Mouse (Mus musculus): ENCODE data around the gene Glis3. TPM values are rescaled to one million over a fixed set of nuclear protein-coding genes. Genes with fewer than 3 reads are reported as not detected.

Gene Glis3
- polyA plus RNA-seq, 1 experiment = 6.5 TPM

DNA sequence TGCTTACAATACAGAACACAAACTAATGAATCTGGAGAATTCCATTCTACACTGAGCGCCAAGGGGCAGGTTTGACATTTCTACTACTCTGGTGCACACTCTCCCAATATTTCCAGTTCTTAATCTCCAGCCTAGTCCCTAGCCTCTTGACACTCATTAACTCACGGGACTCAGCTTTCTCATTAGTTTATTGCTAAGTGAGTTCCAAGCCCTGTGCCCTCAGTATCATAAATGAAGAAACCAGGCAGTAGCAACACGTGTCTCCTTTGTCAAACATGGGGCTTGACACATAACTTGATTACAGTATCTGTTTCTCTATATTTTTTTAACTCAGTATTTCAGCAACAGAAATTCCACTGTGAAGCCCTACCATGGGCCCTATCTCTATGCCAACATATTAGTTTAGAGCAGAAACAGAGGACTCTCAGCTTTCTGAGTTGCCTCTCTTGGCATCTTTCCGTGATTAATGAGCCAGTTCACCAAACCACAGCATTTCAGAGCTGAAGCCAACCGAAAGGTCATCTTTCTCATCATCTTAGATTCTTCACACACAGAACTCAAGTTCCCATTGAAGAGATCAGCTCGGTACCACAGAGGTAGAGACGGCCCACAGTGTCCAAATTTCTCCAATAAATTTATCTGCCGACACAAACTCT lies 186.1 kb downstream of the Glis3 start:
- no peaks in the 10 kb centered on the region for H3K4me1 ChIP-seq (ENCODE audit: control insufficient read depth, insufficient read depth, low read length)
- TF ChIP-seq POLR2A (IDR thresholded peaks at IDR 0.05; ENCODE audit: borderline replicate concordance, extremely low read depth, low read depth, low read length) (no peak), CTCF (IDR thresholded peaks at IDR 0.05; ENCODE audit: insufficient read depth, low read length) (no peak)
- no peak overlapping the region for H3K4me3 ChIP-seq (replicated peaks; ENCODE audit: extremely low read depth, low read depth, low read length)
- no peak for DNase-seq
- 91% methylated on average over 8 of the region's 8 CpGs for WGBS

- Histone ChIP-seq H3K4me3 (replicated peaks; ENCODE audit: extremely low read depth, low read depth, low read length) (no peak overlapping the region), H3K4me1 (ENCODE audit: control insufficient read depth, insufficient read depth, low read length) (no peaks in the 10 kb centered on the region)
- 71% methylated on average over 6 of the region's 6 CpGs for WGBS
- TF ChIP-seq POLR2A (IDR thresholded peaks at IDR 0.05; ENCODE audit: borderline replicate concordance, extremely low read depth, low read depth, low read length) = no peak
- no peak for TF ChIP-seq CTCF (IDR thresholded peaks at IDR 0.05; ENCODE audit: insufficient read depth, low read length)
- DNase-seq = no peak
Measured at GRCm38 (mm10) chr19:28478055-28478454, 201.8 kb downstream of the Glis3 start.

GRCm38 (mm10) chr19:28477326-28477863 lies 202.5 kb downstream of the Glis3 start:
- H3K4me3 ChIP-seq (replicated peaks; ENCODE audit: extremely low read depth, low read depth, low read length) = no peak overlapping the region
- 43% methylated on average over 6 of the region's 6 CpGs for WGBS
- H3K4me1 ChIP-seq (ENCODE audit: control insufficient read depth, insufficient read depth, low read length) = no peaks in the 10 kb centered on the region
- no peak for TF ChIP-seq CTCF (IDR thresholded peaks at IDR 0.05; ENCODE audit: insufficient read depth, low read length)
- no peak for TF ChIP-seq POLR2A (IDR thresholded peaks at IDR 0.05; ENCODE audit: borderline replicate concordance, extremely low read depth, low read depth, low read length)
- DNase-seq = no peak

- no peak for DNase-seq
- TF ChIP-seq CTCF (IDR thresholded peaks at IDR 0.05; ENCODE audit: insufficient read depth, low read length) = no peak
- no peak for TF ChIP-seq POLR2A (IDR thresholded peaks at IDR 0.05; ENCODE audit: borderline replicate concordance, extremely low read depth, low read depth, low read length)
- H3K4me3 ChIP-seq (replicated peaks; ENCODE audit: extremely low read depth, low read depth, low read length) = no peak overlapping the region
- H3K4me1 ChIP-seq (ENCODE audit: control insufficient read depth, insufficient read depth, low read length) = no peaks in the 10 kb centered on the region
- 76% methylated on average over 5 of the region's 5 CpGs for WGBS
Measured at GRCm38 (mm10) chr19:28473621-28474020, 206.3 kb downstream of the Glis3 start.

- no peak for TF ChIP-seq CTCF (IDR thresholded peaks at IDR 0.05; ENCODE audit: insufficient read depth, low read length)
- no peak for TF ChIP-seq POLR2A (IDR thresholded peaks at IDR 0.05; ENCODE audit: borderline replicate concordance, extremely low read depth, low read depth, low read length)
Measured at GRCm38 (mm10) chr19:28471144-28471543, 208.7 kb downstream of the Glis3 start.

DNA sequence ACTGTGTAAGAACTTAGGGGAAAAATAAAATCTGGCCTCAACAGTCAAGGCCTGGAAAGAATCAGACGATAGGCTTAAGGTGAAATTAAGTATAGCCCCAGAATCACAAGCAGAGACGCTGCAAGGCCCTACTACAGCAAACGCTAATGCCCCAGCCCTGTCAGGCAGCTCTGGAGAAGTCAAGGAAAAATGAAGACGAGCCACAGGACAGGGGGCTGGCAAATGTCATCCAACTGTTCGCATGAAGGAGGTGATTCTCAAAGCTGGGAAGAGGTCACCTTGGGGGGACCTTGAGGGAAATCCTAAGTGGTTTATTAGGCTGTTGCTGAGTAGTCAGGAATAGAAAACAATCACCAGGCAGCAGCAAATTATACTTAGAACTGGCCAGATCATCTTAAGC lies 214.1 kb downstream of the Glis3 start:
- no peak overlapping the region for H3K4me3 ChIP-seq (replicated peaks; ENCODE audit: extremely low read depth, low read depth, low read length)
- H3K4me1 ChIP-seq (ENCODE audit: control insufficient read depth, insufficient read depth, low read length) = no peaks in the 10 kb centered on the region
- DNase-seq = no peak
- TF ChIP-seq CTCF (IDR thresholded peaks at IDR 0.05; ENCODE audit: insufficient read depth, low read length) (no peak), POLR2A (IDR thresholded peaks at IDR 0.05; ENCODE audit: borderline replicate concordance, extremely low read depth, low read depth, low read length) (no peak)
- WGBS = 76% methylated on average over 5 of the region's 5 CpGs

More at GRCm38 (mm10) chr19:28471144-28471543, 208.7 kb downstream of the Glis3 start:
- no peak for DNase-seq
- no peak overlapping the region for H3K4me3 ChIP-seq (replicated peaks; ENCODE audit: extremely low read depth, low read depth, low read length)
- H3K4me1 ChIP-seq (ENCODE audit: control insufficient read depth, insufficient read depth, low read length) = no peaks in the 10 kb centered on the region
- 85% methylated on average over 8 of the region's 8 CpGs for WGBS

DNA sequence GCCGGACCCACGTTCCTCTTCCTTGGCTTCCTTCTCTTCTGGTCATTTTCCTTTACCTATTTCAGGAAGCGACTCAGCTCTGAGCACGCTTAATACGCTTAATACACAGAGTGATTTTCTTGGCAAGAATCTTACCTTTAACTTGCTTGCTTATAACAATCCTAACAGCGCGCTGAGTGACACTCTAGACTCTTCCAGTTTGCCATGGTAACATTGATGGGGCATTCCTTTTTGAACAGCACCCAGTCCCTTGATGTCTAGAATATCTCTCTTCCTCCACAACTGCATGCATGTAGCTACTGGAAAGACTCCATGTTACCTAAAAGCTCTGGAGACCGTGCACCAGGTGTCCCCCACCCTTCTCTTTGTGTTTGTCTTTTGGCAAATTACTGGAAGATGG lies 225.5 kb downstream of the Glis3 start:
- TF ChIP-seq CTCF (IDR thresholded peaks at IDR 0.05; ENCODE audit: insufficient read depth, low read length) = no peak
- no peak for TF ChIP-seq POLR2A (IDR thresholded peaks at IDR 0.05; ENCODE audit: borderline replicate concordance, extremely low read depth, low read depth, low read length)
- Histone ChIP-seq H3K4me1 (ENCODE audit: control insufficient read depth, insufficient read depth, low read length) (no peaks in the 10 kb centered on the region), H3K4me3 (replicated peaks; ENCODE audit: extremely low read depth, low read depth, low read length) (no peak overlapping the region)
- no peak for DNase-seq
- 66% methylated on average over 8 of the region's 8 CpGs for WGBS

GRCm38 (mm10) chr19:28452951-28453520 lies 226.8 kb downstream of the Glis3 start:
- Histone ChIP-seq H3K4me3 (replicated peaks; ENCODE audit: extremely low read depth, low read depth, low read length) (no peak overlapping the region), H3K4me1 (ENCODE audit: control insufficient read depth, insufficient read depth, low read length) (no peaks in the 10 kb centered on the region)
- no peak for DNase-seq
- WGBS = 79% methylated on average over 12 of the region's 12 CpGs
- TF ChIP-seq POLR2A (IDR thresholded peaks at IDR 0.05; ENCODE audit: borderline replicate concordance, extremely low read depth, low read depth, low read length) (no peak), CTCF (IDR thresholded peaks at IDR 0.05; ENCODE audit: insufficient read depth, low read length) (no peak)

DNA sequence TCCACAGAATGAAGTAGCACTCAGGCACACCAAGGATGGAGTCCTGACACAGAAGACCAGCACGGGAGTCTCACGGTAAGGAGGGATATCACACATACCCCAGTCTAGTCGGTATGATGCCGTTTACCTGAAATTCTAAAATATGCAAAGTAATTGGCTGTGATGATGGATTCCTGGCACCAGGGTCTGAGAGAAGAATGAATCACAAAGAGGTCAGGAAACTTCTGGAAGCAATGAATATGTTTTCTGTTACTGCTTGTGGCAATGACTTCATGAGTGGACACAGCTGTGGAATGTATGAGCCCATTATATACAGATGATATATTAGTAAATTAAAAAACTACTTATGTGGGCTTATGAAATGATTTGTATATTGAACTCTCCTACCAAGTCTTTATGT lies 231.1 kb downstream of the Glis3 start:
- WGBS = 82% methylated on average over 4 of the region's 4 CpGs
- Histone ChIP-seq H3K4me3 (replicated peaks; ENCODE audit: extremely low read depth, low read depth, low read length) (no peak overlapping the region), H3K4me1 (ENCODE audit: control insufficient read depth, insufficient read depth, low read length) (no peaks in the 10 kb centered on the region)
- DNase-seq = no peak
- TF ChIP-seq POLR2A (IDR thresholded peaks at IDR 0.05; ENCODE audit: borderline replicate concordance, extremely low read depth, low read depth, low read length) (no peak), CTCF (IDR thresholded peaks at IDR 0.05; ENCODE audit: insufficient read depth, low read length) (no peak)

GRCm38 (mm10) chr19:28442161-28442560 lies 237.7 kb downstream of the Glis3 start:
- TF ChIP-seq CTCF (IDR thresholded peaks at IDR 0.05; ENCODE audit: insufficient read depth, low read length) (no peak), POLR2A (IDR thresholded peaks at IDR 0.05; ENCODE audit: borderline replicate concordance, extremely low read depth, low read depth, low read length) (no peak)
- 94% methylated on average over 4 of the region's 4 CpGs for WGBS
- DNase-seq = no peak
- no peaks in the 10 kb centered on the region for H3K4me1 ChIP-seq (ENCODE audit: control insufficient read depth, insufficient read depth, low read length)
- no peak overlapping the region for H3K4me3 ChIP-seq (replicated peaks; ENCODE audit: extremely low read depth, low read depth, low read length)

Data from lung, adult 2 months (tissue).